Mouse (Mus musculus) thymus, postnatal 14 days (tissue): ENCODE data around the gene Lrg1.

Experiments
- DNase-seq: peaks from one replicate; pipeline ENCODE4 v3.0.0; 2021

Gene Lrg1

DNA sequence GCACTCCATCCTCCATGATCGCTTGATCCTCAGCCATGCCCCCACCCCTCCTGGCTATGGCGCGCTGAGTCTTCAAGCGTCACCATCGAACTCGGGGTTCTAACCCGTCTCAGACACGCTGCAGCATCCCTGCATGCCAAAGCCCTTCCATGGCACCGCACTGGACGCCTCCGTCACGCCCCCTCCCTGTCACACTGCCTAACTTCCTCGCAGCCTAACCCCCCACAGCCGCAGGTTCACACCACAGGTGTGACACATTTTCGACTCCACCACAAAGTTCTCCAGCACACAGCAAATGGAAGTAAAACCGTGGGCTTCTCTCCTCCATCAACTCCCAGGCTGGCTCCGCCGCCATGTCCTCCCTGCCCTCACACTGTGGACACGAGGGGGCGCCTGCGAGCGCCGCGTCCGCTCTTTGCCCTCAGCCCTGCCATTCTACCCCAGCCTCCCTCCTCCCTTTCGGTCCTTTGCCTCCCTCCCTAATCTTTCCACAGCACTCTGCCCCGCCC is 12.7 kb upstream of the Lrg1 start:
- peak; percentile 82 for DNase-seq

GRCm38 (mm10) chr17:56133457-56134363 is 11.9 kb upstream of the Lrg1 start:
- peak; percentile 34 for DNase-seq

DNA sequence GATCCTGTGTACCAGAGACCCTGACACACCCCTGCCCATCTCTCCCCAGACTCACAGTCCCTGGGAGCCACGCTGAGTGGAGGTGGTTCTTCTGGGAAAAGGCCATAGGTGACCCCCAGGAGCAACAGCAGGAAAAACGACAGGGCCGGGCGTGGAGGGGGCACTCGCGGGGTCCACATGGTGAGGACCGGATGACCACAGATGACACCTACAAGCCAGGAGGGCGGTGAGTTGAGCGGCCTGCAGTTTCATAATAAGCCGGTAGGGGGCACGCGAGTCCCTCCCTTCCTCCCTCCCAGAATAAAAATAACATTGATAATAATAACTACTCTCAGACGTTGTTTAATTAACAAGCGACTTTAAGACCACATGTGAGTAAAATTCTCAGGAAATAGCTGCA is 10.9 kb upstream of the Lrg1 start:
- peak; percentile 67 for DNase-seq

DNA sequence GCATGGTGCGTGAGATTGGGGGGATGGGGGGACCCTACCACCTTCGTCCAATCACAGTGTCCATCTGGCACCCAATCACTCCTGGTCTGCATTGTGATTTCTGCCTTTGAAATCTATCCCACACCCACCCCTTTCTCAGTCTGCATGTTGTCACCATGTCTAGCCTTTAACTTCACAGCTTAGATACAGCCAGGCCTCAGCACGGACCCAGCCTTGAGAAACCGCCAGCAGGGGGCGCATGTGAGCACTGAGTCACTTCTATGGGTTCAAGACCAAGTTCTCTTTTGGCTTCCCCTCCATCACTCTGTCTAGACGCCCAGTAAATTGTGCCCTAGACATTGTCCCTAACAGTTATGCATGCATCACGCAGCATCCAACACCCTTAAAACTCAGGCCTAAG is 10.0 kb upstream of the Lrg1 start:
- peak; percentile 79 for DNase-seq

DNA sequence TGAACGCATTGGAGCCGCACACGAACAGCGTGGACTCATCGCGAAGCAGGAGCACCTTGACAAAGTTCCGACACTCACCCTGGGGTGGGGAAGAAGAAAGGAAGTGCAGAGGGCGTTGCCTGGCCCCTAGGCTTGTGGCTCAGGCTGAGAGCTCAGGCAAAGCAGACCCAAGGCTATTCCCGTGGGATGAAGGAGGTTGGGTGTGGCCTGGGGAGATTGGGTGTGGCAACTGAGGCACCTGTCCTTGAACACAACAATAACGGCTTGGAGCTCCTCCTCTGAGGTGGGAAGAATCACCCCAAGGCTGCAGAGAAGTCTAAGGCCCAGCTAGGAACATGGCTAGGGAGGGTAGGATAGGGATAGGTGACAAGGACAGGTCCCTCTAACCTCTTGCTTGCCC is 9.3 kb upstream of the Lrg1 start:
- no peak for DNase-seq

DNA sequence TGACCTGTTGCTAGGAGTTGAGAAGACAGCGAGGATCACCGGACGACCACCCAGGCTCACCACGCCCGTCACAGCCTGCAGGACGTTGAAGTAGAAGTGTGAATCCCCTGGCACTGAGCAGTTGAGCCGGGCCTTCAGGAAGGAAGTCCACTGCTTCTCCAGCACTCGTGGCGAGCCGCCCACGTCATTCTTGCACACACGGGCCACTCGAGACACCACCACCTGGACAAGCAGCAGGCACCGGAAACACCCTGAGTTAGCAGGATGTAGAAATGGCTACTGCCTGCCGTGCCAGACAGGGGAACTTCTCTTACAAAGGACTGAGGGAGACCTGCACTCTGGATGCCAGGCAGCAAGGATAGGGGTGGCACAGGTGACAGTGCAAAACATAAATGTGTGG is 6.4 kb upstream of the Lrg1 start:
- DNase-seq, result no peak

GRCm38 (mm10) chr17:56126175-56126574 is 4.4 kb upstream of the Lrg1 start:
- DNase-seq, result no peak

DNA sequence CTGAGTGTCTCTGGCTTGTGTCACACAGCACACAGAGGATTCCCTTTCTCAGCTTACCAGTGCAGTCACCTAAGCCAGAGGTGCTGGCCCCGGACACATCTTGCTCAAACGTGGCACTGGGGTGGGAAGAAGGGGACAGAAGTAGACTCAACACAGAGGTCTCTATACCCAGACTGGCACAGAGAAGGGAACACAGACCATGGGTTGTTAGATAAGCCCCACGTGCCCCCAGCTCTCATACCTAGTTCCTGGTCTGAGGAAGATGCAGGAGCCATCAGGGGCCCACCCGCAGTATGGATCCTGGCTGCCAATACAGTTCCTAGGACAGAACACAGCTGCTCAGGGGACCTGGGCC is 3.5 kb upstream of the Lrg1 start:
- no peak for DNase-seq

DNA sequence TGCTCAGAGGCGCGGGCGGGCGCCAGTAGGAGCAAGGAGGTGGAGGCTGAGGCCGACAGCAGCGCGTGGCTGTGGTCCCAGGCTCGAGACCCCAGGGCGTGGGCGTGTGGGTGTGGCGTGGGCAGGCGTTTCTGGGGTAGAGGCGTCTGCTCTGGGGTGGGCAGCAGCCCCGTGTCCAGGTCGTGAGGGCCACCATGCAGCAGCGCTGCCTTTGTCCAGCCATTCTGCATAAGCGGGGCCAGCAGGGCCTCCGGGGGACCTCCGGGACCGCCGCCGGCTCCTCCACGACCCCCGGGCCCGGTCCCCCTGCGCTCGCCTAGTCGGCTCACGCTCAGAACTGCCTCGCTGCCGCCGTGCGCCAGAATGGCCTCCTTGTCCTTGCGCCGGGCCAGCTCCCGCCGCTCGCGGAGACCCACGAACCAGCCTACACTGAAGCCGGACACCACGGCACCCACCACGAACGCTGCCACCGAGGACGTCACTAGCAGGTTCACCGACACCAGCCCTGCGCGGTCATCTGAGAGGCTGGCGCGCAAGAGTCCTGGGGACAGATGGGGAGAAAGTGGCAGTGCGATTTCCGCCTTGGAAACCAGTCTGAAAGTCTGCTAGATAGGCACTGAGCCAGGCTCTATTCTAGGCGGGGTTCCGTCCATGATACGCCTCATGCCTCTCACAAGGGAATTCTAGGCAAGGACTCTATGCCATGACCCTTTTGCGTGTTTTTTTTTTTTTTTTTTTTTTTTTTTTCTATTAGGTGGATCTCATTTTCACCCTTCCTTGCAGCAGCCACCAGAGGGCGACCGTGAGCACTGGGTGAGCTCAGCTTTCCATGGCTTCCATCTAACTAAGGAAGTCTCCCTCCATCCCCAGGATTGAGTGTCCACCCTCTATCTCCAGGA is 2.8 kb upstream of the Lrg1 start:
- peak; percentile 45 for DNase-seq

DNA sequence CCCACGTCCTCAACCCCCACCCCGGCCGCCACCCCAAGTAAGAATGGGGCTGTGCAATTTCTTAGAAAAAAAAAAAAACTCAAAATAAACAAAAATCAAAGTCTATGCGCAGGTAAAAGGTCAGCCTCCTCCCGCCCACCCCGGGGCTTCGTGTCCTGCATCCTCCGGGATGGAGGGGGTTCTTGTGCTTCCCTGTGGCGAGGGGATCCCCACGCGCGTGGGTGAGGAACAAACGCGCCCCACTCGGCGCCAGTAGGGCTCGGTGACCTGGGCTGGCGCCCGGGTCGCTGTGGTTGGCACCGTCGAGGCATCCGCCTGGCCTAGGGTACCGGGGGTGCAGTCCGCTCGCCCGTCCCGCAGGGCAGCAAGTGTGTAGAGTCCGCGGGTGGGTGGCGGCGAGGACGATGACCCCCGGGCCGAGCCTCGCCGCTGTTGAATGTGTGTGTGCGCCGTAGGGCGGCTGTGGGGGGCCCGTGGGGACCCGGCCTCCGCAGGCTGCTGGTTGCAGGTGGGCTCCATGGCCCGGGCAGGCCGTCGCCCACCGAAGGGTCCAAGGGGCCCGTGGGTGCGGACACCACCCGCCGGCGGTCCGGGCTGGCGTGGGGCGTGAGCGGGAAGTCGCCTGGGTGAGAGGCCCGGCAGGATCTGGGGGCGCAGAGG is 2.0 kb upstream of the Lrg1 start:
- no peak for DNase-seq

GRCm38 (mm10) chr17:56123161-56123560 is 1.4 kb upstream of the Lrg1 start:
- DNase-seq, result no peak

DNA sequence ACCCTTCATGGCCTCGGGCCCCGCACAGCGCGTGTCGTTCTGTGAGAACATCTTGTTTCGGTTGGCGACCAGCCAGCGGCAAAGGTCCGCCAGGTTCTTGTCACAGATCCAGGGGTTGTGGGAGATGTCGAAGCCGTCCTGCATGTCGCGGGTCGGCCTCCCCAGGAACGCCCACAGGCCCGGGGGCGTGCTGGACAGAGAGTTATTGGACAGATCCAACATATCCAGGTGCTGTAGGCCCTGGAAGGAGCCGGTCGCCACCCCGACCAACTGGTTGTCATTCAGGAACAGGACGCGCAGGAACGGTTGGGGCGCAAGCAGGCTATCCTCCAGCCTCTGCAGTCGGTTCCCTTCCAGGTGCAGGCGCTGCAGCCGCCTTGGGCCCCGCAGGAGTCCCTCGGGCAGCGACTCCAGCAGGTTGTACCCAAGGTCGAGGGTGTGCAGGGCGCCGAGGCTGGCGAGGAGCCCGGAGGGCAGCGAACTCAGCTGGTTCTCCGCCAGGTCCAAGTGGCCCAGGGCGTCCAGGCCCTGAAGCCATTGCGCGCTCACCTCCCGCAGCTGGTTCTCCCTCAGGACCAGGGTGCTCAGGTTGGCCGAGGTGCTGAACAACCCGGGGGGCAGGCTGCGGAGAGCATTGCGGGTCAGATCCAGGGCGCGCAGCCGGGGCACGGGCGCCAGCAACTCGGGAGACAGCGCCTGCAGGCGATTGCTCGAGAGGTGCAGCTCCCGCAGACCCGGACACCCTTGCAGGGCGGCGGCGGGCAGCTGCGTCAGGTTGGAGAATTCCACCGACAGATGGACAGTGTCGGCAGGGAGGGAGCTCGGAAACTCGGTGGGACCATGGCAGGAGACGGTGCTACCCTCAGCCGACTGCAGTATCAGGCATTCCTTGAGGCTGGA is 1.6 kb downstream of the Lrg1 start:
- DNase-seq, result no peak

DNA sequence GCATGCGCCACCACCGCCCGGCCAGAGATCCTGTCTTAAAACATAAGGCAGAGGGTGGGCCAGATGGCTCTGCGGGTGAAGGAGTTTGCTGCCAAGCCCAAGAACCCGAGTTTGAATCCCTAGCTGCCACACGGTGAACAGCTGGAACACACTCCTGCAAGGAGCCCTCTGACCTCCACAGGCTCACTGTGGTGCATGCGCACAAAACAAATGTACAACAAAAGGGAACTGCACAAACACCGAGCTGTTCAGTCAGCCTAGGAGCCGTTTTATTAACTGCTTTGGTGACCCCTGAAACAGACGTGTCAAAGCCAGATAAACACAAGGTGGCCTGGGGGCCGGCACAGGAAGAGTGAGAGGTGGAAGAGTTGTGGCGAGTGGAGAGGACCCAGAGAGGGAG is 2.4 kb downstream of the Lrg1 start:
- DNase-seq, result no peak

DNA sequence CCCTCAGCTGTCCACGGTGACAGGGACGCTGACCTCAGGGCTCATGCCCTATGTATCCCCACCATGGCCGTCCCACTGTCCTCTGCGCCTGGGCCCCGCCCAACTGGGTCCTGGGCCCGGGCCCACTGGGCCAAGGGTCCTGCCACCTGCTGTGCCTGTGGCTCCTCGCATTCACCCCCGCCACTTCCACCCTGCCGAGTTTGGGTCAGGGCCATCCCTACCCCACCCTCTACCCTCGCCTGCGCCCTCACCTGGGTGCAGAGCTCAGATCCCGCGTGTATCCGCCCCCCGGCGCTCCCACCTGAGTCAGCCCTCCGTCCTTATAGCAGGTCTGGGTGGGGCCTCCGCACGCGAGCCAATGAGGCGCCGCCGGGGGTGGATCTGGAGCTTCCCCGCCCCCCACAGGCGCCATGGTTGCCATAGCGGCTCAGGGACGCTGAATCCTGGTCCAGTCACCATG is 4.5 kb downstream of the Lrg1 start, which contains the start of gene Plin5:
Gene Plin5 (minus strand): TSS at position 346 of the 460 bp plus-strand sequence.
- peak; percentile 29 for DNase-seq

DNA sequence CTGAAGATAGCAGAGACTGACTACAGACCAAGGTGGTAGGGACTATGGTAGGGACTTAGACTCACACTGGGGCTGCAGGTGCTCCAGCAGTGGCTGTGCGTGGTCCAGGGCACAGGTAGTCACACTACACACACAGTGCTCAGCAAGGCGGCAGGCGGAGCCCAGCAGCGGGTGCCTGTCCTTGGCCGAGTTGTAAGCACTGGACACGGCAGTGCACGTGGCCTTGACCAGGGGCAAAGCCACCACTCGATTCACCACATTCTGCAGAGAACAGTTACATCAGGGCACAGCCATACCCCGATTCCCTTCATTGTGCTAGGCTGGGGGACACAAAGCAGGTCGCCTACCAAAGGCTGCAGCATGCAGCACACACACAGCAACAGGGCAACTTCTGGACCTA is 5.6 kb downstream of the Lrg1 start:
- no peak for DNase-seq

DNA sequence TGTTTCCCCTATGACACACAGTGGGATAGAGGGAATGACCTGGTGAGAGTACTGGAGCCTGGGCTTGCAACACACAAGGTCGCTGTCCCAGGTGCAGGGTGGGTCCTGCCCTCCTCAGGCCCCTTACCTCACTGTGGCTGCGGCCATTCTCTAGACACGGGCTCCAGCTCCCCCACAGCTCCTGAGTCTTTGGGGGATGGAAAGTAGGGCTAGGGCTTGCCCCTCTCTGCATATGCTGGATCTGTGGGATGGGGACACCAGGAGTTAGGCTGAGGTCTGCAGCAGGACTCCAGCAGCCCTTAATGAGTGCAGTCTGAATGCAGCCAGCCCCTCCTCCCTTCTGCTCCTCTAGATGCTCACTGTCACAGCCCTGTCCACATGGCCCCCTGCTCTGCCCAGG is 9.1 kb downstream of the Lrg1 start:
- no peak for DNase-seq

GRCm38 (mm10) chr17:56111864-56112263 is 9.9 kb downstream of the Lrg1 start:
- DNase-seq, result peak; percentile 72

- no peak for DNase-seq
Observed at GRCm38 (mm10) chr17:56111021-56111420, 10.8 kb downstream of the Lrg1 start.

- DNase-seq, result no peak
Observed at GRCm38 (mm10) chr17:56110571-56110970, 11.2 kb downstream of the Lrg1 start.

- no peak for DNase-seq
Observed at GRCm38 (mm10) chr17:56109219-56110051, 12.4 kb downstream of the Lrg1 start, which contains the start of gene Plin4. Gene Plin4 (minus strand): TSS chr17:56109803.
